Mouse (Mus musculus) layer of hippocampus, postnatal 14 days (tissue): ENCODE results near the gene Cacfd1. TPM values are rescaled to one million over a fixed set of nuclear protein-coding genes. Genes with fewer than 3 reads are reported as not detected.

ENCODE experiments used
- DNase-seq, 2 experiments: peaks; one replicate each; pipeline ENCODE4 v3.0.0; 2021 to 2022; ENCODE audit warnings: low spot score in 2 of 2, mixed read lengths in 1 of 2
- long read RNA-seq, 2 experiments: library from polyadenylated mRNA; stranded (forward); transcript quantifications; one replicate each; pipeline ENCODE4 v2.0.0; 2021
- total RNA-seq, 2 experiments: library from RNA; stranded (reverse); gene quantifications; 2 replicates each; pipeline ENCODE4 v1.2.3; 2021

The Cacfd1 gene
- total RNA-seq: 10 to 100 TPM; 50.6 to 52.1 TPM
- long read RNA-seq, experiment 1, transcript Cacfd1-202 (3 exons, 2,194 nt): major isoform, 53 of 82 reads
- long read RNA-seq, experiment 1, transcript Cacfd1-205 (5 exons, 2,689 nt): minor isoform, 18 of 82 reads
- long read RNA-seq, experiment 1, partial matches to known transcripts: 3 of 82 reads
- long read RNA-seq, experiment 1, other reads (novel, unspliced or antisense): 4 of 82 reads
- long read RNA-seq, experiment 2, transcript Cacfd1-203 (4 exons, 1,286 nt): minor isoform, 7 of 91 reads
- long read RNA-seq, experiment 2, transcript Cacfd1-202 (3 exons, 2,194 nt): major isoform, 57 of 91 reads
- long read RNA-seq, experiment 2, transcript Cacfd1-205 (5 exons, 2,689 nt): minor isoform, 17 of 91 reads
- long read RNA-seq, experiment 2, partial matches to known transcripts: 3 of 91 reads
- long read RNA-seq, experiment 2, other reads (novel, unspliced or antisense): 7 of 91 reads

DNA sequence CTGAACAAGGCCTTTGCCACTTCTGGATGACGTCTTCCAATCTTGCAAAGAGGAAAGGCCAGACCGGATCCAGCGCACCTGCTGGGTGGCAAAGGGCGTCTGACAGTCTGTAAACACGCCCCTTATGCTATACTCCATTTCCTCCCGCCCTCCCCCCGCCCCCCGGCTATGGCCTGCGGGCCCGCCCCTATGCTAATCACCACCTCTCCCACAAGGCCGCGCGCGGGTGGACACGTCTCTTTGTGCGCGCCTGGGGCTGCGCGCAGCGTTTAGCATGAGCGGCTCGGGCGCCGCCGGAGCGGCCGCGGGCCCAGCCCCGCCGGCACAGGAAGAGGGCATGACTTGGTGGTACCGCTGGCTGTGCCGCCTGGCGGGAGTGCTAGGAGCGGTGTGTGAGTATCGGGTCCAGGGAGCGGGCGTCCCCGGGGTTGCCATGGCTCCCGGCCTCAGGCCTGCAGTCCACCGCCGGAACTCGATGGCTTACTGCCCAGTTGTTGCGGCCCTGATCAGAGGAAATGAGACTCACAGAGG is at the start of gene Cacfd1:
Gene Cacfd1 (plus strand): TSS at position 213 of the 531 bp plus-strand sequence.
- DNase-seq: peak; percentile 78 to 80

DNA sequence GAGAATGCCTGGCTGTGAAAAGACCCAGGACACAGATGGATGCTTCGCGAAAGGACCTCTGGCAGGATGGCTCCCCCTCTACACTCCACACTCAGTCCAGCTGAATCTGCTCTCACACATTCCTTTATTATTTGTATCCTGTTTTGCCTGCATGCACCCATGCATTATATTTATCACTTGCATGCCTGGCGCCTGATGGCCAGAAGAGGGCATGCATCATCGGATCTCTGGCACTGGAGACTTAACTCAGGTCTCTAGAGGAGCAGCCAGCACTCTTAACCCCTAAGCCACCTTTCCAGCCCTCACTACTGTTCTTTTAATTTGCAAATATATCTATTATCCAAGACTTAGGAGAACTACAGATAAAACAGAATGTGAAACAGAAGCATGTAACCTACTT is 49.0 kb upstream of the Cacfd1 start:
- no peak for DNase-seq

DNA sequence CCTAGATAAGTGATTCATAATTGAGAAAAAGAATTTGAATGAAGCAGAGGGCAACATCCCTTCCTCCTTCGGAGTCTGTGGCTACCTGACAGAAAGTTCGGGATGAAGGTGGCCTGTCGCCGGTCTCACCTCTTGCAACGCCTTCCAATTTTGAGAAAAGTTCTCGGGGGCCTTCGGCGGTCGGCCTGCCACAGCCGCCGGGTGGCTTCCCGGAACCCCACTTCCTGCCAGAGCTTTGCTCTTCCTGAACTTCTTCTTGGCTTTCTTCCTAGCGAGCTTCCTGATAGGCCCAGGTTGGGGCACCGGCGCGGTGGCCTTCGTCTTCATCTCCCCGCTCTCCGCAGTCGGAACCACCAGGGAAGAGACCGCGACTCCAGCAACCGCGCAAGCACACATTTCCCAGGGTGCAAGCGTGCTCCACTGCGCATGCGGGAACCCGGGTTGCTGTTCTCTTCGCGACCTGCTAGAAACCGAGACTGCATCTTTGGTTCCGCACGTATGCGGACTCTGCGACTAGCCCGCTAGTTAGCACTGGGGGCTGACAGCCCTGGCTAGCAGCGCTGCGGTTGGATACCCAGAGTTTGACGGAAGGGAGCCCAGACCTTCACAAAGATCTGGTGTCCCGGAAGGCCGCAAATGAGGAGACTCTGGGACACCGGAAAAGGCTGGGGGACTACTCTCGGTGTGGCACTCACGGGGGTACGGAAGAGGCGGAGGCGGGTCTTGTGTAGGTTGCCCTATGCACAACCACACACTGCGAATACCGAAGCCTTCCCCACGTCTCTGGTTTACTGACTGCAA is 45.6 kb upstream of the Cacfd1 start, which contains the start of gene Rexo4:
Gene Rexo4 (minus strand): TSS at position 464 of the 801 bp plus-strand sequence.
- DNase-seq: peak; percentile 97 to 98

DNA sequence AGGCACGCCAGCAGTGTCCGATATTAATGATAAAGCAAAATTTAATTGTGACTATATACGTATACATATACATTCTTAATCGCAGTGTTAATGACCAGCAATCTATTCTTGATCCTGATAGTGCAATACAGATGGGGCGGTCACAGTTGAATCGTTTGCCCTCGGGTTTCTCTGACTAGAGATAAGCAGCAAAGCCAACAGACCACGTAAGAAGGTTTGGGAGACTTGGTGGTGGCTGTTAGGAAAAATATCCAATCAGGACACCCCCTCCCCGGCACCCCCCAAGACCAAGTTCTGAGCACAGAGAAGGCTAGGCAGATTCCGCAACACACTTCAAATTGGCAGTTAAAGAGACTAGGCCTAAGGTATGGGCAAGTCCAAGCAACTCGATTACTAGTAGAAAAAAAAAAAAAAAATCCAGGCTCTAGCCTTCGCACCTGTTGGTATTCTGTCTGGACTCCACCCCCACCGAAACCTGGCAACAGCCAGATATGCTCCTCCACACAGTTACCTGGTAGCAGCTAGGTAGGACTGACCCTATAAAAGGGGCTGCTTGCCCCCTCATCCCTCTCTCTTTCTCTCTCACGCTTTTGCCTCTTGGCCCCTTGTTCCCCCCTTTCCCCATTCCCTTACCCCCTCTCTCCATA is 44.9 kb upstream of the Cacfd1 start:
- no peak for DNase-seq

DNA sequence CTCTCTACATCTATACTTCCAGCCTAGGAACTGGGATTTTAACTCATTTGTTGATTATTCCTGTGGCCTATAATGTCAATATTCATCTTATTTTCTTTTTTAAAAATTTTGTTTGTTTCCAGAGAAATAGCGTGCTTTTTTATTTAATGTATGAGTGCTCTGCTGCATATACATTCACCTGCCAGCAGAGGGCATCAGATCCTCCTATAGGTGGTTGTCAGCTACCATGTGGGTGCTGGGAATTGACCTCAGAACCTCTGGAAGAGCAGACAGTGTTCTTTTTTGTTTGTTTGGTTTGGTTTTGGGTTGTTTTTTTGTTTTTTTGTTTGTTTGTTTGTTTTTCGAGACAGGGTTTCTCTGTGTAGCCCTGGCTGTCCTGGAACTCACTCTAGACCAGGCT is 42.5 kb upstream of the Cacfd1 start:
- no peak for DNase-seq

DNA sequence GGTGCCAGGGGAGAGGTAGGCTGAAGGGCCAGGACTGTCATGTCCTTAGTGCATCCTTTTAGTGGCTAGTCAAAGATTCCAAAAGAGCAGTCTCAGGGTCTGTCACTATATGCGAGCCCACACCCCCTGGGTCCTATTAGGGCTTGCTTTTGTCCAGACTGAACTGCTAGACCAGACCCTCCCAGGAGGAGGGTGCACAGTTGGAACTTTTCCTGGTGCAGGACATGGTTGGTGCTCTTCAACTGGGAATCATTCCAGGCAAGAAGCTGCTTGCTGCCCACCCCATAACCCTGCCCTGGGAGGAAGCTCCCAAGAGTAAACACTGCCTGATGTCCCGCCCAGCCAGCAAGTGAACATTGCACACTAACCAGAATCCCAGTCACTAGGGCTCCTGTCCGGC is 36.6 kb upstream of the Cacfd1 start, which contains the start of gene Adamts13:
Gene Adamts13 (plus strand): TSS at position 301 of the 400 bp plus-strand sequence.
- DNase-seq: no peak

DNA sequence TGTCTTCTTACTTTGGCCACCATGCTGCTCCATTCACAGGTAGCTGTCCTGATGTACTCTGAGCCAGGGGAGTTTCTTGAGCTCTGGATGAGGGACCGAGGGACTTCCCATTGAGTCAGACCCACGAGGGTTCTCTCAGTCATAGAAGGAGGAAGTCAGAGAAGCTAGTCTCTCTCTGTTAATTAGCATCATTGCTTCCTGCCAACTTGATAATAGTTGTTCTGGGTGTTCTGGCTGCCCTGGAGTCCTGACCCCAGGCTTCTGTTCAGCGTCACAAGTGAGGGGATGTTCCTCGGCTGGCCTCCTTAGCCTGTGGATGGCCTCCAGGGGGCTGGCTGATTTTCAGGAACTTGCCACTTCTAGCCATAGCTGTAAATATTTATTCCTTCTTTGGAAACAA is 35.8 kb upstream of the Cacfd1 start:
- DNase-seq: no peak

DNA sequence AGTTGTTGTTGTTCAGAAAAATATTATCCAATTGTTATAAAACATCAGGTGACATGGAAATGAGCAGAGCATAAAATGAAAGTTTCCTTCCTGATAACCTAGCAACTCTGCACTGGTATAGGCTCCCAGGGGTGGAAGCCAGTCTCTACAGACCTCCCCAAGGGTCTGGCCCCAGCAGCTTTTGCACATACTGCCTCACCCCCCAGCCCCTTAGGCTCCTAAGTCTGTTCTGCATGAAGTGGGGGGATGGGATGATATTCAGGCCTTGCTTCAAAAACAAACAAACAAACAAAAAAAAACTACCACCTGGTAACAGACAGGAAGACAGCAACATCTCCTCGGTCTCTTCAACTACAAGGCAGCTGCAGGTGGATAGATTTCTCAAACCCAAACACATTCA is 29.4 kb upstream of the Cacfd1 start:
- no peak for DNase-seq

DNA sequence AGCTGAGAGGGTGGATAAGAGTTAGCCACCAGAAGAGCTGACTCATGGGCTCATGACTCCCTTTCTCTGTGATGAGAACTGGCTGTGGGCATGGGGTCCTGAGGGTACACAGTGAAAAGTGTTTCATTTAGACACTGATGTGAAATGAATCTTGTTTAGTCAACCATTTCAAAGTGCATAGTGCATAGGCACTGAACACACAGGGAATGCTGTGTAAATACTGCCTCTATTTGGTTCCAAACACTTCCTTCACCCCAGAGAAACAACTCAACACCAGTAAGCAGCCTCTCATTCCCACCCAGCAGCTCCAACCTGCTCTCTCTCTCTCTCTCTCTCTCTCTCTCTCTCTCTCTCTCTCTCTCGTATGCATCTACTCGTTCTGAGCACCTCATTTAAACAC is 25.5 kb upstream of the Cacfd1 start:
- no peak for DNase-seq

DNA sequence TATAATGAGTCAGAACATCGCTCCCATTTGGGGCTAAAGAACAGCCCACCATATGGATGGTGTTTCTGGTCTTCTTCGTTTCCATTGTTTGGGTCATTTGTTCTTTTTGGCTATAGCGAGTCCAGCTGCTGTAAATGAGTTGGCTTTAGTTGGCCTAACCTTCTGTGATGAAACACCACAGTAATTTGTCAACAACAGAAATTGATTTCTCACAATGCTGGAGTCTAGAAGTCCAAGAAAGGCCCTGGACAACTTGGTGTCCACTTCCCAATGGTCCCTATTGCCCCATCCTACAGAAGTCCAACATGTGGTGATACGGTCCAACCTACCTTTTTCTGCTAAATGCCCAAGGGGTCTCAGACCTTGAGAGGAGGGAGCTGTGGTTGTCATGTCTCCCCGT is 25.1 kb upstream of the Cacfd1 start:
- DNase-seq: no peak

DNA sequence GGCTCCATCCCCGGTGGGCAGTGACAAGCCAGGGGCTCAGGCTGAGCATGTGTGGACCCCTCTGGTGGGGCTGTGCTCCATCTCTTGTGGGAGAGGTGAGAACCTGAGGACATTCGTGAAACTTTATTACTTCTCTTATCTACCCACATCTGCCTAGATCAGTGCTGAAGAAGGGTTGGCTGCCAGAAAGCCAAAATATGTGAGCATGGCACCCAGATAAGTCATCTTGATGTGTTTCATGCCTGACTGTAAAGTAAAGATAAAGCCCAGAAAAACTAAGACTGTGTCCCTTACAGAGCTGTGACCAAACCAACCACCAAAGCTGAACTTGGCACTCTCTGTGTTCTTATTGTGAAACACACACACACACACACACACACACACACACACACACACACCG is 15.8 kb upstream of the Cacfd1 start:
- no peak for DNase-seq

DNA sequence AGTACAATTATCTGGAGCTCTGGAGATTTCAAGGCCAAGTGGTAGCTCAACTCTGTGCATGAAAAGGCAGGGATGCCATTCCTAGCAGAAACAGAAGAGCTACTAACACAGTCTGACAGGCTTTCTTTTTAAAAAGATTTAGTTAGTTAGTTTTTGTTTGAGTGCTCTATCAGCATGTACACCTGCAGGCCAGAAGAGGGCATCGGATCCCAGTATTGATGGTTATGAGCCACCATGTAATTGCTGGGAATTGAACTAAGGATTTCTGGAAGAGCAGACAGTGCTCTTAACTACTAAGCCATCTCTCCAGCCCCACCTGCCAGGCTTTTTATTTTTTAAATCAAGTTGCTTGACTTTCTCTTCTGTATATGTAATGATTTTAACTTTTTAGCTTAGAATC is 12.2 kb upstream of the Cacfd1 start:
- no peak for DNase-seq

DNA sequence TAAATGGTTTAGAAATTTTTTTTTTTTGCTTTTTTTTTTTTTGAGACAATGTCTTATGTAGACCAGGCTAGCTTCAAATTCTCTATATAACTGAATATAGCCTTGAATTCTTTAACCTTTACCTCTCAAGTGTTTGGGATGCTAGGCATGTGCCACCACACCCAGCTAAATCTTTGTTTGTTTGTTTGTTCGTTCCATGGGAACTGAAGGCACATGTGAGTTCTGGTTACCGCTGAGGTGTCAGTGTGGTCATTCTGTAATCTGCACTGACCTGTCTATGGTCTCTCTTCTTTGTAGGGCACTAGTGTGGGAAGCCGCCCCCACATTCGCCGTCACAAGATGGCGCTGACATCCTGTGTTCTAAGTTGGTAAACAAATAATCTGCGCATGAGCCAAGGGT is 11.7 kb upstream of the Cacfd1 start:
- DNase-seq: no peak

DNA sequence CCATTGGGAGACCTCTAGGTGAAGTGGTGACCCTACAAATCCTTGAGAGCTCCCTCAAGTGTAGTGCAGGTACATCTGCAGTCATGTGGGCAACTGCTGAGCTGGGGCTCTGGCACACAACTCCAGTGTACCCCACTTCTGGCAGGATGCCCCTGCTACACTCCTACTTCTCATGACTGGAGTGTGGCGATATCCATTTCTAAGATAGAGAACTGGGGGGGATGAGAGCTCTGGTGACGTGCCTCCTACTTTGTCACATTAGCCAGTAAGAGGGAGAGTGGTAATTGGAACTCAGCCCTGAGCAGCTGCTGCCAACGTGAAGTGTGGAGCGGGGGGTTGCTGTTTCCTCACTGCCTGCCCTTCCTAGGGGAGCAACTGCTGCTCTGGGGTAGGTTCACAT is 3.5 kb upstream of the Cacfd1 start:
- DNase-seq: no peak

DNA sequence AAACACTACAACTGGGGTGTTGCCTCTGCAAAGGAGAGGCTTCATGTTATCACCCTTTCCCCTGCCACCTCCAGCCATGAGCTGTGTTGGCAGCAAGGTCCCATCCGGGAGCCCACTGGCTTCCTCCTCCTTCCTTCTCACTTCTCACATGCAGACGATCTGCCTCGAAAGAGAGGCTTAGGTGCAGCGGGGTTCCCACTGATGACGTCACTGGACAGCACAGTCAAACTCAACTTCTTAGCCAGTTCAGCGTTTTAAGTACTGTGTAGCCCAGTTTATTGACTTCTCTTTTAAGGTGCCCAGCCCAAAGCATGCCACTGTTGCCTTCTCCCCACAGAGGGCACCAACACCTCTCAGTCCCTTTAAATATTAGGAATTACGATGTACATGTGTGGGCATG is 2.0 kb upstream of the Cacfd1 start:
- no peak for DNase-seq

DNA sequence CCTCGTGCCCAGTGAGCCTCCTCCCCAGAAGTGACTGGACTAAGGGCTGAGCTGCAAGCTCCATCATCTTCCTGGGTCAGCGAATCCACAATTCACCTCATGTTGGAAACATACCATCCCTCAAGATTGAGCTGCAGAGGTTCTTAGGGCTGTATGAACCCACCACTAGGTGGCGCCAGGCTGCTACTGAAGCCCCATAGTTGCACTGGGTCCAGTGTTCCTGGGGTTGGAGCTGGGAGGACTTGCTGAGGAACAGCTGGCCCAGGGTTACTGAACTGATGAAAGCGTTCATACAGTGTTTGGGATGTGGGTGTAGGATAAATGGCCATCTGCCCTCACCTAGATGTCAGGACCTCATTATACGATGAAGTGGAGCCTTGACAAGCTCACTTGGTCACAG is 8.1 kb downstream of the Cacfd1 start:
- peak; percentile 73 to 77 for DNase-seq

DNA sequence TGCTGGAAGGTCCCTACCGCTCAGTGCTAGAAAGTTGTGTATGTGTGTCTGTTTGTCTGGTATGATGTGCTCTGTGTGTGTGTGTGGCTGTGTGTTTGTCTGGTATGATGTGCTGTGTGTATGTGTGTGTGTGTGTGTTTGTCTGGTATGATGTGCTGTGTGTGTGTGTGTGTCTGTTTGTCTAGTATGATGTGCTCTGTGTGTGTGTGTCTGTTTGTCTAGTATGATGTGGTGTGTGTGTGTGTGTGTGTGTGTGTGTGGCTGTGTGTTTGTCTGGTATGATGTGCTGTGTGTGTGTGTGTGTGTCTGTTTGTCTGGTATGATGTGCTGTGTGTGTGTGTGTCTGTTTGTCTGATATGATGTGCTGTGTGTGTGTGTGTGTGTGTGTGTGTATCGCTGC is 9.8 kb downstream of the Cacfd1 start:
- DNase-seq: no peak

DNA sequence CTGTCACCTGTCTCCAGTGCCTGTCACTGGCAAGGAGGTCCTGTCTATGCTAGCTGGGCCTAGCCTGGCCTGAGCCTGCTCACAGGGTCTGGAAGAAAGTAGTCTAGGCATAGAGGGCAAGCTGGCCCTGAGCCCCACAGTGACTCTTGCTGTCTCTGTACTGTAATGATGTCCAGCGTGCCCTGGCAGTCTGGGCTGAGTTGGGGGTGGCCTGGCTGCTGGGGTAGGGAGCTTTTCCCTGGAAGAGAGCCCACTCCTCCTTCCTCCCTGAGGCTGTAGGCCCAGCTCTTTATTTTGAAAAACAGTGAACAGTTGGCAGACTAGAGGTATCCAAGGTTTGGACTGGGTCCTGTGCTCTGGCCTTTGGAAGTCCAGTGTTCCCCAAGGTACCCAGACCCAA is 11.4 kb downstream of the Cacfd1 start:
- no peak for DNase-seq

DNA sequence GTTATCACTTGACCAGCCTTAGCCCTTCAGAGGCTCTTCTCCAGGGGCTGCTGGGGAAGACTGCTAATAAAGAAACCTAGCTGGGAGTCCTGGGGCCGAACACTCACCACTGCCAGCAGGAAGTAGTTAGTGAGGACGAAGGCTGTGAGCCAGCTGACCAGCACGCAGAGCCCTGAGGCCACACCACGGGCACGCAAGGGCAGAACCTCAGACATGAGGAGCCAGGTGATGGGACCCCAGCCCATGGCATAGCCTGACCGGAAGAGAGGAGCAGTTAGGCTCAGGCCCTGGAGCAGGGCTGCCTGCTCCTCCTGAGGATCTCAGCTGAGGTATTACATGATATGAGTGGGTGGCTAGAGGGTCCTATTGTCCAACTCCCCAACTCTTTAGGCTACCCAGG is 12.9 kb downstream of the Cacfd1 start:
- no peak for DNase-seq

DNA sequence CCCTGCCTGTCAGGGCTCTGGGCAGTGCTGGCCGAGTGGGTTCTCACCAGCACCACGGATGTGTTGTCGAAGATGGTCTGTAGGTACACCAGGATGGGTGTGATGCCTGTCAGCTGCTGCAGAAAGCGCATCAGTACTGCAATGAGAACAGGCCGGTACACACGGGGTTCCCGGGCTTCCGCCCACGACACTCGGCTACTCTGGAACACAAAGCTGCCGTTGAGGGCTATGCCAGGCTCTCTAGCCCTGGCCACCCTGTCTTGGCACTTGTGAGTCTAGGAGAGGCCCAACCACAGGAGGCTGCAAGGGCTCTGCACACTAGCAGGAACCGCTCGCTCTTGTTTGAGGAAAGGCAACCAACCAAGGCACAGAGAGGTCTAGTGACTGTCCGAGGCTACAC is 14.4 kb downstream of the Cacfd1 start:
- DNase-seq: no peak

DNA sequence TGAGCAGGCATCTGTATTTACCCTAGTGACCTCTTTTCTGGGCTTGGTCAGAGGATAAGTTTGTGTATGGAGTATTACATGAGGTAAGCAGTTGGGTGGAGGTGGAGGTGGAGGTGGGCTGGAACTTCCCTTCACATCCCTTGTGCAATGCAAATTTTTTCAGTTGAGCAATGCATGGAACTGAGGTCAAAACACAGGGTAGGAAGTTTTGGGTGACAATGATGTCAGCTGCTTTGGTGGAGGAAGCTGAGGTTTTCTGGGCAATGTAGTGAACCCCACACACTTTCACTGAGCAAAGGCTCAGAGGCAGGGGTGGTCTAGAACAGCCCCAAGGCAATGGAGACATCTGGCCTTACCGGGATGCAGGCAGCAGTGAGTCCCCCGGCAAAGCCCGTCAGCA is 15.8 kb downstream of the Cacfd1 start:
- DNase-seq: no peak

DNA sequence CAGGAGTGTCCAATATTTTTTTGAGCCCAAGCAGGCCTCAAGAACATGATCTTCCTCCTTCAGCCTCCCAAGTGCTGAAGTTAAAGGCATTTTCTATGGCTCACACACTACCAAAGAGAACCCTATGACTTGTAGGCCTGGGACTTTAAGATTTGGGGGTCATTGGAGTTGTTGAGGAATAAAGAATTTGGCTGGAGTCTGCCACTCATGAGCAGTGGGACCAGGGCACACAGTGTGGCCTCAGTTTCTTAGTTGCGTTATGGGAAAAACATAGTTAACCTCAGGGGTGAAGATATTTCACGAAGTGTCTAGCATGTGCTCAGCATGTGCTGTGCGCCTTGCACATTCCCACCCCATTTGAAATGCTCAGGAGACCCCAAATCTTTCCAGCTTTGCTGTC is 16.6 kb downstream of the Cacfd1 start:
- no peak for DNase-seq
